Mouse (Mus musculus): ENCODE measurements around the gene Wrap73.

GRCm38 (mm10) chr4:154159961-154160537, 17.9 kb downstream of the Wrap73 start:
- TF ChIP-seq EP300 (optimal IDR thresholded peaks at IDR 0.05) (no peak), CTCF (IDR thresholded peaks at IDR 0.05; ENCODE audit: low read depth) (no peak)
